Mouse (Mus musculus): ENCODE measurements around the gene Ntf3.

DNA sequence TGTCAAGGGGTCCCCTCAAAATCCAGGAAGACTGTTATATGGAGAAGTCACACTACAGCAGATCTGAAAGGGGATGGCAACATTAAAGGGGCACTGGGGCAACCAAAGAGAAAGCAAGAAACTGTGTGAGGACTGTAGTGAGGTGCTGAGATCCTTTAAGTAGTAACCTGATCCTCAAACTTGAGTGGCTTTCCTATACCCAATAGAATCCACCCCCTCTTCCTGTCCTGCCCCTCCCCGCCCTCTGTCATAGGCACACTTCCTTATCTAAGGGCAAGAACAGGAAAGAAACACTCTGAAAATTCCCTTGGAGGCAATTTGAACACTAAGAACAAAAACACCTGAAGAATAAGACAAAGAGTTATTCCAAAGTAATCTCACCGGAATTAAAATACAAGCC, 13.6 kb downstream of the Ntf3 start:
- TF ChIP-seq CTCF (IDR thresholded peaks at IDR 0.05) (no peak), EP300 (IDR thresholded peaks at IDR 0.05) (no peak)

All from lung, postnatal 0 days (tissue).